Mouse (Mus musculus) forebrain, postnatal 0 days (tissue): ENCODE measurements around the gene Sec14l1. TPM values are rescaled to one million over a fixed set of nuclear protein-coding genes. Genes with fewer than 3 reads are reported as not detected.

Source experiments
- ATAC-seq: fragments of 200-750 bp; cut with Nextera tagmentation; 2 replicates; pipeline ENCODE4 v1.8.0; 2017; ENCODE audit warnings: mild to moderate bottlenecking, moderate library complexity
- DNase-seq: peaks from one replicate; pipeline ENCODE4 v3.0.0-alpha.2; 2015
- H3K27ac ChIP-seq: fragments of 300-500 bp; sonication (generic); 2 replicates; pipeline ENCODE4 v1.5.1; 2014; ENCODE audit warnings: low read depth, mild to moderate bottlenecking, antibody characterized with exemption, low read length, moderate library complexity, mixed read lengths
- H3K27me3 ChIP-seq: fragments of 300-500 bp; sonication (generic); 2 replicates; pipeline ENCODE4 v1.6.1; 2014; ENCODE audit warnings: mild to moderate bottlenecking, low read length, mixed read lengths; ENCODE audit not compliant: insufficient read depth
- H3K36me3 ChIP-seq: fragments of 300-500 bp; sonication (generic); 2 replicates; pipeline ENCODE4 v1.6.1; 2014; ENCODE audit warnings: mild to moderate bottlenecking, moderate library complexity; ENCODE audit not compliant: insufficient read depth
- H3K4me1 ChIP-seq: fragments of 300-500 bp; sonication (generic); 2 replicates; pipeline ENCODE4 v1.6.1; 2014; ENCODE audit warnings: antibody characterized with exemption; ENCODE audit not compliant: insufficient read depth
- H3K4me2 ChIP-seq: fragments of 300-500 bp; sonication (generic); 2 replicates; pipeline ENCODE4 v1.6.1; 2014; ENCODE audit warnings: low read depth, mild to moderate bottlenecking, moderate library complexity
- H3K4me3 ChIP-seq: fragments of 300-500 bp; sonication (generic); 2 replicates; pipeline ENCODE4 v1.5.1; 2014; ENCODE audit warnings: low read depth, low read length, mixed read lengths
- H3K9ac ChIP-seq: fragments of 300-500 bp; sonication (generic); 2 replicates; pipeline ENCODE4 v1.6.1; 2014; ENCODE audit warnings: mild to moderate bottlenecking
- H3K9me3 ChIP-seq: fragments of 300-500 bp; sonication (generic); 2 replicates; pipeline ENCODE4 v1.6.1; 2016; ENCODE audit warnings: low read length
- CTCF ChIP-seq: sonication (generic); IDR thresholded peaks from 2 replicates; pipeline ENCODE4 v1.5.1; 2016; ENCODE audit warnings: antibody characterized with exemption, control low read depth, low read depth
- WGBS: fragments of 180-500 bp; shearing (Covaris S2); extraction: QIAGEN DNeasy Blood & Tissue Kit; methylation state at CpG from one replicate; pipeline ENCODE4 v1.1.7; 2014; 5-methylcytosine and 5-hydroxymethylcytosine counted together
- polyA plus RNA-seq: library from polyadenylated mRNA; unstranded; fragments of >200 nt; fragmentation: Nextera tagmentation; extraction: Ambion mirVana; gene quantifications from 2 replicates; pipeline ENCODE4 v1.2.1, GENCODE M21; 2015
- total RNA-seq: library from RNA; depleted of rRNA; stranded (reverse); fragments of >200 nt; gene quantifications from 2 replicates; pipeline ENCODE4 v1.2.3, GENCODE M21; 2014

Sec14l1 gene
- total and polyA plus RNA-seq, 2 experiments from 2014 or later: 65.1 to 81.3 TPM

DNA sequence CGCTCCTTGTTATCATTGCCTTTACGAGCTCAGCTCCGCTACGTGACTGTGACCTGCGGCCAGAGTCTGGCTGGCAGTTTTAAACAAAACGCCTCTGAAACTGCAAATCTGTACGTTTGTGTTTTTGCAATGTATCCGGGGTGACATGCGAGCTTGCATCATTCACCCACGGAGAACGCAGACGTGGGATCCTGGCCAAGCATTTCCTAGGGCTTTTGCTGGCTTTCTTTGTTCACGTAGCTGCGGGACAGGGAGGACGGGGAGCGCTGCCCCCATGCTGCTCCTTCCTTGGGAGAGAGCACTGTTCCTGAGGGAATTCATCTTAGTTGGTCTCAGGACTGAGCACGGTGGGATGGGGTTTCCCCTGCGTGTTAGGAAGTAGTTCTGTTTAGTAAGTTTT lies 2.4 kb downstream of the Sec14l1 start:
- peak overlapping the region; percentile 33 for H3K9ac ChIP-seq
- ATAC-seq (no peak), DNase-seq (no peak)
- H3K27me3 ChIP-seq: no peaks in the 10 kb centered on the region
- H3K27ac ChIP-seq: no peak overlapping the region
- H3K4me2 ChIP-seq: peak overlapping the region; percentile 52
- H3K4me1 ChIP-seq: peaks cover 53% of the 10 kb centered on the region
- WGBS: 28% methylated on average over 18 of the region's 18 CpGs
- H3K36me3 ChIP-seq: peaks cover 8% of the 10 kb centered on the region
- no peaks in the 10 kb centered on the region for H3K9me3 ChIP-seq
- TF ChIP-seq CTCF: no peak
- peak overlapping the region; percentile 91 for H3K4me3 ChIP-seq

DNA sequence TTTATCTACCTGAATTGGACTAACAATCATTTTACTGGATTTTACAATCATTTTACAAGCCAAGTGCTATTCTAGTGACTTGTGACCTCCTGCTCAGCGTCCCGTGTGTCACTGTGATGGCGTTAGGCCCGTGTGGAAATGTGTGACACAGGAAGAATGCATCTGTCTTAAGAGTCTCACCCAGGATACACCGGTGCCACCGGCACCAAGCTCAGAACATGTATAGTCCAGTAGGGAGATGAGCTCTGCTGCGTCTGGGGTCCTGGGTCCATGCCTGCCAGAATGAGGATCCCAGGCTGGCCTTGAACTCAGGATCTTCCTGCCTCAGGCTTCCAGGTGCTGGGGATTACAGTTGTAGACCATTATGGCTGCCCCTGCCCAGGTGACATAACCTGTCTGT lies 2.8 kb downstream of the Sec14l1 start:
- Histone ChIP-seq H3K36me3 (peaks cover 8% of the 10 kb centered on the region), H3K4me3 (no peak overlapping the region), H3K4me1 (peaks cover 53% of the 10 kb centered on the region), H3K4me2 (0 out of 2 replicates have a peak overlapping the region, but pooled peaks have one; percentile 52), H3K27ac (no peak overlapping the region), H3K9me3 (no peaks in the 10 kb centered on the region), H3K9ac (no peak overlapping the region), H3K27me3 (no peaks in the 10 kb centered on the region)
- DNase-seq (no peak), ATAC-seq (no peak)
- WGBS: 87% methylated on average over 7 of the region's 7 CpGs
- no peak for TF ChIP-seq CTCF

DNA sequence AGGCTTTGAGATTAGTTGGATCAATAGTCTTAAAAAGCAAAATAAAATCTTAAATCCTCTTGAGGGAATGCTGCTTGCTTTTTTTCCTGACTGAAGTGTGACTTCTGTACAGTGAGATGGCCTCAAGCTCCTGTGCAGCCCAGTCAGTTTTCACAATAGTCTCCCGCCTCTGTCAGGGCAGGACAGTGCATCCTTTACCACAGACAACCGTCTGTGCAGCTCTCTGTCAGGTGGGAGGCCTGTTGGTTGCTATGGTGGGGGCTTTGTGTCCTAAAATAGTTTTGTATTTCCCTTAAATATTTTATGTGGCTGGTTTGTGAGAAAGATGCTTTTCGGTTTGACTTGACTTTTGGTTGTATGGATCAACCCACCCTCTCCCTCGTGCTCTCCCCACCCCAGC lies 3.3 kb downstream of the Sec14l1 start:
- peaks cover 53% of the 10 kb centered on the region for H3K4me1 ChIP-seq
- H3K9ac ChIP-seq: no peak overlapping the region
- no peak overlapping the region for H3K4me3 ChIP-seq
- H3K36me3 ChIP-seq: peaks cover 8% of the 10 kb centered on the region
- H3K27ac ChIP-seq: 0 out of 2 replicates have a peak overlapping the region, but pooled peaks have one; percentile 0
- 59% methylated on average over 4 of the region's 4 CpGs for WGBS
- no peak for TF ChIP-seq CTCF
- 0 out of 2 replicates have a peak overlapping the region, but pooled peaks have one; percentile 8 for H3K4me2 ChIP-seq
- no peak for ATAC-seq
- no peaks in the 10 kb centered on the region for H3K27me3 ChIP-seq
- H3K9me3 ChIP-seq: no peaks in the 10 kb centered on the region
- no peak for DNase-seq

DNA sequence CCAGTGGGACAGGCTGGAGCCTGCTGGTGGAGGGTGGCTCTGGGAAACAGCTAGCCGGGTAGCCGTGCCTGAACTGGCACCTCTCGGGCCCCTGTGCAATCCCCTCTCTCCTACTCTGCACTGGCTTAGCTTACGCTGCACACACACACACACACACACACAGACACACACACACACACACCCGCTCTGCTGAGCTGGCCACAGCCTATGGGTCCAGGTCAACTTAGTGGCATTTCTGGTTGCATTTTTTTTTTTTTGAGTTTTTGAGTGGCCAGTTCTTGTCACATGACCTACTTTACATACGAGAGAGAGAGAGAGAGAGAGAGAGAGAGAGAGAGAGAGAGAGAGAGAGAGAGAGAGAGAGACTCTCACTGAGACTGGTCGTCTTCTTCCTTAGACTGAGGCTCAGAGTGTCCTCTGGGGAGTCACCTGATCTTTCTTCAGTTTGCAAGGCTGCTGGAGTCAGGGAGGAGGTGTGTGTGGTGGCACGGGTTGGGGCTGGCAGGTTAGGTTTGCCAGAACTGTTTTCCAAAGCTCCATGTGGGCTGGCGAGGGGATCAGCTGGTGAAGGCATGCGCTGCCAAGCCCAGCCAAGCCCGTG lies 3.9 kb downstream of the Sec14l1 start:
- peaks cover 54% of the 10 kb centered on the region for H3K4me1 ChIP-seq
- H3K9ac ChIP-seq: no peak overlapping the region
- ATAC-seq: no peak
- H3K36me3 ChIP-seq: peaks cover 8% of the 10 kb centered on the region
- no peaks in the 10 kb centered on the region for H3K9me3 ChIP-seq
- H3K4me2 ChIP-seq: 0 out of 2 replicates have a peak overlapping the region, but pooled peaks have one; percentile 8
- H3K27me3 ChIP-seq: no peaks in the 10 kb centered on the region
- TF ChIP-seq CTCF: no peak
- 0 out of 2 replicates have a peak overlapping the region, but pooled peaks have one; percentile 0 for H3K27ac ChIP-seq
- no peak for DNase-seq
- H3K4me3 ChIP-seq: no peak overlapping the region
- 31% methylated on average over 11 of the region's 11 CpGs for WGBS

DNA sequence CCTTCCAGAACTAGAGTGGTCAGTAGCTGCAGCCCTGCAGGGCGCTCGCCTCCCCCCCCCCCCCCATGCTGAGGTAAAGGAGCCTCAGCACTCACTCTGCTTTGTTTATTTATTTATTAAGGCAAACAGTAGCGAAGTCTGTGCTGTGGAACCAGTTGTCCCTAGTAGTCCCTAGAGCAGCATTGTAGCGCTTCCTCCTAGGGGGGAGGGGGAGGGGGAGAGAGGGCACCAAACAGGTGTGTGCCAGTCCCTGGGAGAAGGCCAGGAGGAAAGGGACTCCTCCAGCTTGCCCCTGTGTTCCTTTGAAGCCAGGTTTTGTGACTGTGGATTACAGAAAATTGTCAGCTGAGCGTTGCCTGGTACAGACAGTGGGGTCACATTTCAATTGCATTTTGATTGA lies 4.8 kb downstream of the Sec14l1 start:
- Histone ChIP-seq H3K36me3 (peaks cover 8% of the 10 kb centered on the region), H3K4me2 (no peak overlapping the region), H3K9ac (no peak overlapping the region), H3K27ac (no peak overlapping the region), H3K9me3 (no peaks in the 10 kb centered on the region), H3K4me3 (no peak overlapping the region), H3K27me3 (no peaks in the 10 kb centered on the region), H3K4me1 (peaks cover 57% of the 10 kb centered on the region)
- 40% methylated on average over 4 of the region's 5 CpGs for WGBS
- ATAC-seq (no peak), DNase-seq (no peak)
- no peak for TF ChIP-seq CTCF

DNA sequence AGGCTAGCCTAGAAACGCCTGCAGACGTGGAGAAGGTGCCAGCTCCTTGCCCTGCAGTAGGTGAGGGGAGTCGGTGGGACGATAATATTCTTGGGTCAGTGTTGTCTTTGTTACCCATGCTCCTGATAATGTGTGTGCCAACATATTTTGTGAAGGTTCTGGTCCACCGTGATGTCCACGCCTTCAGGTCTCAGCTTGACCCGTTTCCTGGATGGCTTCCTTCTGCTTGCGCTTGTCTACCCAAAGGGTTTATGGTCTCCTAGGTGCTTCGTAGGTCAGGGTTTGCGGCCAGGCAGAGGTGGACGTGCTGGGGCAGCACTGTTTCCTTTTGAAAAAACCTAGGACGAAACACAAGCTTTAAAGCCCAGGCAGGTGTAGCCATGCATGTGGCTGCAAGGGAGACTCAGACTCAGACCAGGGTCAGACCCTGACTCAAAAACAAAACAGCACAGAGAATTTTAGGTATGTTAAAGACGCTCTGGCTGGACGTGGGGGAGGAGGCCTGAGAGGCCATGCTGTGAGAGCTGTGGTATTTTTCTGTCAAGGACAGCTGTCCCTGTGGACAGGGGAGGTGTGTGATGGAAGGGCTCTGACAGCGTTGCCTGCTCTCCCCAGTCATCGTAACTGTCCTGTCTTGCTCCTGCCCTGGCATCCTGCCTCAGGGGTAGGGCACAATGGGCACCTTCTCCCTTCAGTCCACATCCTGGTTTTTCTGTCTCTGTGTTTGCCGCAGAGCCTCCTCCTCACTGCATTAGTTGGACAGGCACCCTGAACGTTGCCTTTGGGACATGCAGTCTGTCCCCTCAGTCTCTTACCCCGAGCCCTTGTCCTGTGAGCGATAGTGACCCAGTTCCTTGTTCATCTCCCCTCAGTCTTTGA lies 5.6 kb downstream of the Sec14l1 start:
- H3K27ac ChIP-seq: 0 out of 2 replicates have a peak overlapping the region, but pooled peaks have one; percentile 9

DNA sequence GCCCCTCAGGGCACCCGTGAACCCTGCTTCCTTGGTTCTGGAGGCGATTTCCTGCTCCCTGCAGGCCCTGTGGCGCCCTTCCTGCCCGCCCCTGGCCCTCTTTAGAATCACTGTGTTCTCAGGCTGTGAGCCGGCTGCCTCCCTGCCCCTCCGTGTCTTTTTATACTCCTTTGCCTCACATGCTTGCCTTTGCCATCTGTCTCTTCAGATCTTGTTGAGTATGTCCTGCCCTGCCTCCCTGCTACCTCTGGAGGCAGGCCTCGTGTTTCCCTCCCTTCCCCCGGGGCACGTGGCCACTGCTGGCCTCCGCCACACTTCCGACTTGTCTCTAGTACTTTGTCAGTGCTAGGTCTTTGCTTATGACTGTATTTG lies 6.2 kb downstream of the Sec14l1 start:
- Histone ChIP-seq H3K4me3 (no peak overlapping the region), H3K4me2 (no peak overlapping the region), H3K27ac (0 out of 2 replicates have a peak overlapping the region, but pooled peaks have one; percentile 9), H3K36me3 (peaks cover 10% of the 10 kb centered on the region), H3K9me3 (no peaks in the 10 kb centered on the region), H3K27me3 (no peaks in the 10 kb centered on the region), H3K4me1 (peaks cover 53% of the 10 kb centered on the region), H3K9ac (no peak overlapping the region; the same call in 1 of the 2 replicates)
- ATAC-seq (peak; percentile 53), DNase-seq (no peak)
- WGBS: 47% methylated on average over 11 of the region's 11 CpGs
- no peak; the same call in 1 of the 2 replicates for TF ChIP-seq CTCF

More for the DNA sequence above, 5.6 kb downstream of the Sec14l1 start:
- Histone ChIP-seq H3K36me3 (peaks cover 10% of the 10 kb centered on the region), H3K4me3 (no peak overlapping the region), H3K9me3 (no peaks in the 10 kb centered on the region), H3K9ac (no peak overlapping the region; the same call in 1 of the 2 replicates), H3K4me1 (peaks cover 57% of the 10 kb centered on the region), H3K27me3 (no peaks in the 10 kb centered on the region), H3K4me2 (0 out of 2 replicates have a peak overlapping the region, but pooled peaks have one; percentile 2)
- DNase-seq (no peak), ATAC-seq (no peak)
- no peak for TF ChIP-seq CTCF
- WGBS: 61% methylated on average over 20 of the region's 20 CpGs
